Mouse (Mus musculus) ES-E14 (cell line): ENCODE measurements at regions not wholly inside any gene's neighbourhood (a gene's known extent, or its start where the extent isn't known, plus 50 kb on each side); places are given as distances from the start of the nearest gene placed in this dataset.

Source experiments
- CHD2 ChIP-seq: IDR thresholded peaks from 2 replicates; pipeline ENCODE4 v1.6.1; 2014; ENCODE audit warnings: mild to moderate bottlenecking, low read depth, low read length, inconsistent platforms
- HCFC1 ChIP-seq: IDR thresholded peaks from 2 replicates; pipeline ENCODE4 v1.6.1; 2012; ENCODE audit warnings: low read length, inconsistent platforms, borderline replicate concordance; ENCODE audit not compliant: insufficient read depth
- MAFK ChIP-seq: IDR thresholded peaks from 2 replicates; pipeline ENCODE4 v1.6.1; 2014; ENCODE audit warnings: mild to moderate bottlenecking, low read depth, low read length, inconsistent platforms; ENCODE audit not compliant: insufficient read depth
- ZC3H11A ChIP-seq: IDR thresholded peaks from 2 replicates; pipeline ENCODE4 v1.6.1; 2012; ENCODE audit warnings: low read depth, mild to moderate bottlenecking, inconsistent platforms, low read length, borderline replicate concordance
- ZNF384 ChIP-seq: IDR thresholded peaks from 2 replicates; pipeline ENCODE4 v1.6.1; 2012; ENCODE audit warnings: low read depth, low read length, inconsistent platforms

DNA sequence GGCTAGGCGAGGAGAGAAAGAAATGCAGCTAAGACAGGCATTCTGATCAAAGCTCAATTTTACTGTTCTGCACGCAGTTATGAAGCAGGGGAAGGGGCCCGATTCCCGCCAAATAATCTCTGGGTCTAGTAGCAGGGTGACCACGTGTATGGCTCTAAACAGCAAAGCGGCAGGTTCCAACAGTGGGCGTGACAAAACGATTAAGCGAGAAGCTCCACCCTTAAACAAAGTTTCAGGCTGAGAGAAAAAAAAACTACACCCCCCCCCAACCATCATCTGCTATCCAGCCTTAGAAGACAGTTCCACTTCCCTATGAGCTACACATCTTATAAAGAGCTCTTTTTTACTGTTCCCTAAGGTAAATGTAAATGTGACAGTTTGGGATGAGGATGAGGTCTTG, 103.8 kb downstream of the Mfap3l start:
- TF ChIP-seq ZC3H11A = no peak
- TF ChIP-seq HCFC1 = no peak
- no peak for TF ChIP-seq CHD2
- 0 out of 2 replicates have a peak, but pooled peaks have one; percentile 8 for TF ChIP-seq ZNF384
- no peak for TF ChIP-seq MAFK
